Mouse (Mus musculus) heart, embryonic 16.5 days (tissue): ENCODE data around the gene Ifrd2. TPM values are rescaled to one million over a fixed set of nuclear protein-coding genes. Genes with fewer than 3 reads are reported as not detected.
"Not testable (repeated sequence)": the region's sequence is repeated elsewhere in the genome, so short reads cannot be mapped to it uniquely, and the experiment has no call there.

Experiments used
- ATAC-seq: fragments of 200-750 bp; cut with Nextera tagmentation; replicated peaks from 2 replicates; pipeline ENCODE4 v1.8.0; 2017; ENCODE audit warnings: moderate number of reproducible peaks; ENCODE audit not compliant: insufficient read depth, low FRiP score; ENCODE audit errors: extremely low read depth
- H3K27ac ChIP-seq: fragments of 300-500 bp; sonication (generic); 2 replicates; pipeline ENCODE4 v1.5.1; 2014; ENCODE audit warnings: mild to moderate bottlenecking, low read length, control low read depth, moderate library complexity
- H3K27me3 ChIP-seq: fragments of 300-500 bp; sonication (generic); 2 replicates; pipeline ENCODE4 v1.6.1; 2014; ENCODE audit warnings: low read length, mixed read lengths; ENCODE audit not compliant: control insufficient read depth, insufficient read depth
- H3K36me3 ChIP-seq: fragments of 300-500 bp; sonication (generic); 2 replicates; pipeline ENCODE4 v1.6.1; 2014; ENCODE audit not compliant: control insufficient read depth, insufficient read depth
- H3K4me1 ChIP-seq: fragments of 300-500 bp; sonication (generic); 2 replicates; pipeline ENCODE4 v1.6.1; 2014; ENCODE audit warnings: low read length, mixed read lengths; ENCODE audit not compliant: control insufficient read depth, insufficient read depth
- H3K4me2 ChIP-seq: fragments of 300-500 bp; sonication (generic); 2 replicates; pipeline ENCODE4 v1.6.1; 2014; ENCODE audit warnings: low read depth, mild to moderate bottlenecking, control low read depth, low read length
- H3K4me3 ChIP-seq: fragments of 300-500 bp; sonication (generic); 2 replicates; pipeline ENCODE4 v1.5.1; 2014; ENCODE audit warnings: mild to moderate bottlenecking, control low read depth, low read length
- H3K9ac ChIP-seq: fragments of 300-500 bp; sonication (generic); 2 replicates; pipeline ENCODE4 v1.6.1; 2014; ENCODE audit warnings: low read length, control low read depth
- H3K9me3 ChIP-seq: fragments of 300-500 bp; sonication (generic); replicated peaks from 2 replicates; pipeline ENCODE4 v1.6.1; 2016; ENCODE audit warnings: low read length; ENCODE audit not compliant: control insufficient read depth
- WGBS: fragments of 180-500 bp; shearing (Covaris S2); extraction: QIAGEN DNeasy Blood & Tissue Kit; methylation state at CpG from one replicate; pipeline ENCODE4 v1.1.7; 2014; 5-methylcytosine and 5-hydroxymethylcytosine counted together
- polyA plus RNA-seq: library from polyadenylated mRNA; unstranded; fragments of >200 nt; fragmentation: Nextera tagmentation; extraction: Ambion mirVana; gene quantifications from 2 replicates; pipeline ENCODE4 v1.2.1, GENCODE M21; 2015

The Ifrd2 gene
- polyA plus RNA-seq, 1 experiment from 2014 or later: 46.5 TPM

DNA sequence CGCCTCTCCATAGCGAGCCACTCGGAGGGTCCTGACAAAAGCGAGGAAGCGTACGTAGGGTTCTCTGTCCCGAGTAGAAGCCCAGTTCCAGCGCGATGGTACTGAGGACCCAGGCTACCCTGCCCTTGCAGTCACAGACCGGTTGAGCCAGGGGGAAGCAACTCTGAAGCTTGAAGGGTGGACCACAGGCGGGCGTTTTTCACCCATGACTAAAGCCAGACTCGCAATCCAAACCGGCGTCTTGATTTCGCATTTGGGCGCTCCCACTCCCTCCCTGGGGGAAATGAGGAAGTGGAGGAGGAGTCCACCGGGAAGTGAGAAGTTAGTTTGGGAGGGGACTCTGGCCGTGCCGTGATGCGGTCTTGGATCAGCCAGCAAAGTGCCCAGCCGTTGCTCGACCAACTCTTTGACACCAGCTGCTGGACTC is 32.4 kb upstream of the Ifrd2 start:
- Histone ChIP-seq H3K4me3 (peak overlapping the region; percentile 70), H3K4me1 (peaks cover 29% of the 10 kb centered on the region), H3K9ac (peak overlapping the region; percentile 96), H3K36me3 (peaks cover 29% of the 10 kb centered on the region), H3K27me3 (peaks cover 6% of the 10 kb centered on the region), H3K4me2 (peak overlapping the region; percentile 83), H3K9me3 (no peaks in the 10 kb centered on the region), H3K27ac (peak overlapping the region; percentile 98)
- WGBS: under 1% methylated on average over 23 of the region's 23 CpGs
- ATAC-seq: peak; percentile 12

DNA sequence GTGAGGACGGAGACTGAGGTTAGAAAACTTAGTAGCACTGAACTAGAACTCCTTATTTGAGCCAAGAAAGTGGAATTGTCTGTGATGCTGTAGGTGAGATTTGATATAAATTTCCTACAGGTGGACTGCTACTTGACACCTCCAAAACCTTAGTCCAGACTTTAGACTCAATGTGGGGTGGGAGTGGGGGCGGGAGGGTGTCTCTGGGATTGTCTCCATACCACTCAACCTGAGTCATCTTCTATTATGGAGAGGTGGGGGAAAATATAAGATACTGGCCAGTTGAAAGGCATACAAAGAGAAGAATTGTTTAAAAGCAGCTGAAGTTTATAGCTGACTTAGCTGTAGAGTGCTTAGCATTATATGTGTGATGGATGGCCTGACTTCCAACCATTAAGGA is 31.7 kb upstream of the Ifrd2 start:
- Histone ChIP-seq H3K27me3 (peaks cover under 1% of the 10 kb centered on the region), H3K9ac (peak overlapping the region; percentile 96), H3K4me3 (peak overlapping the region; percentile 70), H3K36me3 (peaks cover 35% of the 10 kb centered on the region), H3K4me1 (peaks cover 28% of the 10 kb centered on the region), H3K4me2 (peak overlapping the region; percentile 83), H3K27ac (peak overlapping the region; percentile 98), H3K9me3 (no peaks in the 10 kb centered on the region)
- no peak for ATAC-seq
- WGBS: 24% methylated on average over 2 of the region's 2 CpGs

- peaks cover 39% of the 10 kb centered on the region for H3K36me3 ChIP-seq
- no peaks in the 10 kb centered on the region for H3K27me3 ChIP-seq
- H3K9ac ChIP-seq: peak overlapping the region; percentile 96
- no peak overlapping the region for H3K27ac ChIP-seq
- H3K9me3 ChIP-seq: no peaks in the 10 kb centered on the region
- ATAC-seq: no peak
- WGBS: 54% methylated on average over 3 of the region's 3 CpGs
- H3K4me1 ChIP-seq: peaks cover 23% of the 10 kb centered on the region
- peak overlapping the region; percentile 70 for H3K4me3 ChIP-seq
- peak overlapping the region; percentile 83 for H3K4me2 ChIP-seq
These were observed 31.1 kb upstream of the Ifrd2 start for GRCm38 (mm10) chr9:107556346-107556745.

DNA sequence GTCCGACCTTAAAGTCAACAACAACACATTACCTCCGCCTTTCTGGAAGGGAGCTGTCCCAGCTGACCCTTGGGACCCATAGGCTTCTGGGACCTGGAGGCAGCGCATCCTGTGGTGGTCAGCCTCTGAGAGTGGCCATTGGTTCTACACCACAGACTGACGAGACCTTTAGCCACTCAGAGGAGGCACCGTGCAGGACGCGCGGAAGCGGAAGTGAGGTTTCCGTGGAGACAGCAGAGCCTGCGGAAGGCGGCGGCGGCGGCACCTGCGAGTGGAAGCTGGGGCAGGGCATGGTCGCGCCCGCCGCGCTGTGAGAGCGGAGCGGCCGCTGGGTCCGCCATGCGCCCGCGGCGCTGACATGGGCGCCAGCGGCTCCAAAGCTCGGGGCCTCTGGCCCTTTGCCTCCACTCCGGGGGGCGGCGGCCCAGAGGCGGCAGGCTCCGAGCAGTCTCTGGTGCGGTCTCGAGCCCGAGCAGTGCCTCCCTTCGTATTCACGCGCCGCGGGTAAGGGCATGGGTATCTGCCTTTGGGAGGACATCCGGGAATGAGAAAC is 24.3 kb upstream of the Ifrd2 start, which contains the start of gene Tusc2:
TSS of gene Tusc2 (plus strand) at position 227 of the 553 bp plus-strand sequence.
- Histone ChIP-seq H3K27me3 (no peaks in the 10 kb centered on the region), H3K4me2 (peak within 1 kb of the TSS; percentile 88), H3K4me3 (peak within 1 kb of the TSS; percentile 96), H3K36me3 (peaks cover 37% of the 10 kb centered on the region), H3K9me3 (no peaks in the 10 kb centered on the region), H3K9ac (peak within 1 kb of the TSS; percentile 90), H3K27ac (peak within 1 kb of the TSS; percentile 71), H3K4me1 (peaks cover 18% of the 10 kb centered on the region)
- WGBS: 0% methylated on average over 44 of the region's 46 CpGs
- ATAC-seq: peak; percentile 92

DNA sequence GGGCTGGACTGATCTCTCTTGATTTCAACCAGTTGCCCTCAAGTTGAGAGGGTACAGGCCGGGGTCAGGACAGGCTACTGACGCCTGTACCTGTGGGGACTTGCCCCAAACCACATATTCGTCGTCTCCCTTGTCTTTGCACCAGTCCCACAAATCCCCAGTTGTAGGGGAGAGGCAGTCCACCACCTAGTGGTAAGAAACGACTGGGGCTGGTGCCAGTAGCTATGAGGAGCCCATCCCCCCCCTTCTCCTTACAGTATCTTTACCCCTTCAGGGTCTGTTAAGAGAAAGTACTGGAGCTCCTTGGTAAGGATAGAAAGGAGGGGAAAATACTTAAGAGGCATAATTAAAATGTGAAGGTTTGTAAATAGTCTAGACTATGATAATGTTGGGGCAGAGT is 21.9 kb upstream of the Ifrd2 start:
- H3K9ac ChIP-seq, H3K9me3 ChIP-seq, ATAC-seq, H3K27me3 ChIP-seq, H3K4me3 ChIP-seq: not testable (repeated sequence)
- Histone ChIP-seq H3K36me3 (peaks cover 14% of the 10 kb centered on the region), H3K4me1 (peaks cover 26% of the 10 kb centered on the region), H3K4me2 (peak overlapping the region; percentile 18; the same call in 1 of the 2 replicates), H3K27ac (peak overlapping the region; percentile 9)
- 43% methylated on average over 5 of the region's 5 CpGs for WGBS

GRCm38 (mm10) chr9:107566041-107566709 is 21.3 kb upstream of the Ifrd2 start:
- no peaks in the 10 kb centered on the region for H3K9me3 ChIP-seq
- H3K4me3 ChIP-seq: peak overlapping the region; percentile 0; the same call in 1 of the 2 replicates
- peak overlapping the region; percentile 93 for H3K27ac ChIP-seq
- ATAC-seq: no peak
- peaks cover 32% of the 10 kb centered on the region for H3K4me1 ChIP-seq
- H3K4me2 ChIP-seq: peak overlapping the region; percentile 18; the same call in 1 of the 2 replicates
- H3K27me3 ChIP-seq: no peaks in the 10 kb centered on the region
- H3K9ac ChIP-seq: no peak overlapping the region
- WGBS: 50% methylated on average over 15 of the region's 15 CpGs
- peaks cover 10% of the 10 kb centered on the region for H3K36me3 ChIP-seq

DNA sequence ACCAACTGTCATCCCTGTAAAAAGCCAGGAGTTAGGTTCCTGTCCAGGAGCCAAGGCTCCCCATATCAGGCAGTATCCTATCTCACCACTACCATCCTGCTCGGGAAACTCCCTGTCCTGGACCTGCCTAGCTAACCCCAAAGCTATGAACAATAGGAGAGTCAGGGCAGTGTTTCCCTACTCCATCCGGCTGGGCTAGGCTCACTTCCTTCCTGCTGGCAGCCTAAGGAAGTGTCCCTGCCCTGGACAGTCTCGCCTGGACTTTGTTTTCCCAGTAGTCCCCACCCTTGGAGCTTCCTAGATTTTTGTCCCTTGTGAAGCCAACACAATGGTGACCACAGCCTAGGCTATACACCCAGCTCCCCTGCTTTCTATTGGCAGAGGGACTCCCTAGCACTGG is 20.6 kb upstream of the Ifrd2 start:
- 57% methylated on average over 3 of the region's 3 CpGs for WGBS
- Histone ChIP-seq H3K36me3 (peaks cover 8% of the 10 kb centered on the region), H3K9ac (no peak overlapping the region), H3K4me2 (peak overlapping the region; percentile 75; the same call in 1 of the 2 replicates), H3K9me3 (no peaks in the 10 kb centered on the region), H3K27ac (peak overlapping the region; percentile 93), H3K27me3 (no peaks in the 10 kb centered on the region), H3K4me1 (peaks cover 38% of the 10 kb centered on the region), H3K4me3 (peak overlapping the region; percentile 0; the same call in 1 of the 2 replicates)
- ATAC-seq: peak; percentile 28

GRCm38 (mm10) chr9:107567702-107568319 is 19.6 kb upstream of the Ifrd2 start, which contains the start of gene Hyal2:
Hyal2 (plus strand) TSS chr9:107567945.
- 16% methylated on average over 18 of the region's 18 CpGs for WGBS
- peaks cover 42% of the 10 kb centered on the region for H3K4me1 ChIP-seq
- ATAC-seq: no peak
- peak within 1 kb of the TSS; percentile 87 for H3K4me3 ChIP-seq
- H3K4me2 ChIP-seq: peak within 1 kb of the TSS; percentile 75
- peak within 1 kb of the TSS; percentile 94 for H3K9ac ChIP-seq
- H3K36me3 ChIP-seq: peaks cover 14% of the 10 kb centered on the region
- no peaks in the 10 kb centered on the region for H3K27me3 ChIP-seq
- H3K27ac ChIP-seq: peak within 1 kb of the TSS; percentile 93
- H3K9me3 ChIP-seq: no peaks in the 10 kb centered on the region
